Mouse (Mus musculus) CH12.LX (cell line): ENCODE results near the gene Gm20388. TPM values are rescaled to one million over a fixed set of nuclear protein-coding genes. Genes with fewer than 3 reads are reported as not detected.

Experiments
- DNase-seq: peaks from one replicate; pipeline ENCODE4 v3.0.0-alpha.2; 2013; ENCODE audit errors: extremely low read depth
- H3K27ac ChIP-seq: 2 replicates; pipeline ENCODE4 v1.5.1; 2012; ENCODE audit warnings: low read depth, mild to moderate bottlenecking, control low read depth, moderate library complexity; ENCODE audit not compliant: insufficient read depth
- H3K27me3 ChIP-seq: replicated peaks from 2 replicates; pipeline ENCODE3; 2012; ENCODE audit warnings: inconsistent platforms
- H3K36me3 ChIP-seq, 2 experiments: replicated peaks in 1 of 2; 2 replicates each; pipeline versions ENCODE3 to v1.6.1; 2012; ENCODE audit warnings: inconsistent platforms in 1 of 2, low read length in 1 of 2, mild to moderate bottlenecking in 1 of 2, mixed read lengths in 1 of 2, moderate library complexity in 1 of 2; ENCODE audit not compliant: control insufficient read depth in 1 of 2, insufficient read depth in 1 of 2
- H3K4me1 ChIP-seq, 2 experiments: 2 replicates each; pipeline ENCODE4 v1.6.1; 2012; ENCODE audit warnings: inconsistent platforms in 1 of 2, moderate library complexity in 1 of 2; ENCODE audit not compliant: insufficient read depth in 2 of 2, control insufficient read depth in 1 of 2
- H3K4me2 ChIP-seq: 2 replicates; pipeline ENCODE4 v1.6.1; 2012; ENCODE audit warnings: low read depth, mild to moderate bottlenecking, control low read depth; ENCODE audit not compliant: poor library complexity, insufficient read depth, severe bottlenecking
- H3K4me3 ChIP-seq, 3 experiments: fragments of 150-350 bp in 1 of 3; sonication (generic) in 1 of 3; replicated peaks in 1 of 3; 2 replicates each; pipeline versions ENCODE3 to v1.5.1; 2011 to 2012; ENCODE audit warnings: low read depth in 2 of 3, low read length in 2 of 3, mild to moderate bottlenecking in 2 of 3, moderate library complexity in 2 of 3, control low read depth in 1 of 3, improper control_type of control experiment in 1 of 3, inconsistent platforms in 1 of 3, mixed read lengths in 1 of 3; ENCODE audit not compliant: poor library complexity in 1 of 3
- H3K79me2 ChIP-seq: replicated peaks from 2 replicates; pipeline ENCODE4 v1.6.1; 2012; ENCODE audit warnings: mild to moderate bottlenecking, moderate library complexity; ENCODE audit not compliant: control insufficient read depth, poor library complexity, insufficient read depth, severe bottlenecking; ENCODE audit errors: extremely low read depth
- H3K9ac ChIP-seq: 2 replicates; pipeline ENCODE4 v1.6.1; 2012; ENCODE audit warnings: low read depth, mild to moderate bottlenecking, control low read depth, moderate library complexity; ENCODE audit not compliant: insufficient read depth
- H3K9me3 ChIP-seq: replicated peaks from 2 replicates; pipeline ENCODE3; 2012; ENCODE audit warnings: low read length, inconsistent platforms, mixed read lengths
- CHD1 ChIP-seq: IDR thresholded peaks from 2 replicates; pipeline ENCODE4 v1.6.1; 2012; ENCODE audit warnings: low read depth, low read length, improper control_type of control experiment, inconsistent platforms
- CHD2 ChIP-seq: IDR thresholded peaks from 2 replicates; pipeline ENCODE4 v1.6.1; 2011; ENCODE audit warnings: low read length, improper control_type of control experiment
- CTCF ChIP-seq, 2 experiments: IDR thresholded peaks in 1 of 2; conservative IDR thresholded peaks in 1 of 2; 2 replicates each; pipeline ENCODE4 v1.5.1; 2011 to 2012; ENCODE audit warnings: low read depth in 2 of 2, low read length in 2 of 2, improper control_type of control experiment in 1 of 2, inconsistent platforms in 1 of 2, mild to moderate bottlenecking in 1 of 2, moderate library complexity in 1 of 2
- E2F4 ChIP-seq: IDR thresholded peaks from 2 replicates; pipeline ENCODE4 v1.6.1; 2011; ENCODE audit warnings: low read depth, low read length, improper control_type of control experiment; ENCODE audit not compliant: insufficient replicate concordance
- EP300 ChIP-seq: IDR thresholded peaks from 2 replicates; pipeline ENCODE4 v1.6.1; 2011; ENCODE audit warnings: low read length, improper control_type of control experiment
- ETS1 ChIP-seq: conservative IDR thresholded peaks from 2 replicates; pipeline ENCODE4 v1.6.1; 2012; ENCODE audit warnings: low read depth, mild to moderate bottlenecking, inconsistent platforms, low read length, improper control_type of control experiment, moderate library complexity
- HCFC1 ChIP-seq: IDR thresholded peaks from 2 replicates; pipeline ENCODE4 v1.6.1; 2012; ENCODE audit warnings: low read depth, mild to moderate bottlenecking, inconsistent platforms, low read length, improper control_type of control experiment
- IRF4 ChIP-seq: IDR thresholded peaks from 2 replicates; pipeline ENCODE4 v1.6.1; 2014; ENCODE audit warnings: low read depth, mild to moderate bottlenecking, inconsistent platforms, low read length, improper control_type of control experiment
- JUND ChIP-seq: conservative IDR thresholded peaks from 2 replicates; pipeline ENCODE4 v1.6.1; 2011; ENCODE audit warnings: low read depth, low read length, improper control_type of control experiment
- KAT2A ChIP-seq: IDR thresholded peaks from 2 replicates; pipeline ENCODE4 v1.6.1; 2012; ENCODE audit warnings: low read length, improper control_type of control experiment, inconsistent platforms; ENCODE audit not compliant: insufficient replicate concordance
- MAFK ChIP-seq: IDR thresholded peaks from 2 replicates; pipeline ENCODE4 v1.6.1; 2011; ENCODE audit warnings: low read length, improper control_type of control experiment; ENCODE audit not compliant: insufficient replicate concordance
- MAX ChIP-seq: IDR thresholded peaks from 2 replicates; pipeline ENCODE4 v1.6.1; 2011; ENCODE audit warnings: low read length, improper control_type of control experiment
- MEF2A ChIP-seq: IDR thresholded peaks from 2 replicates; pipeline ENCODE4 v1.6.1; 2014; ENCODE audit warnings: low read depth, mild to moderate bottlenecking, inconsistent platforms, low read length, improper control_type of control experiment, borderline replicate concordance
- NRF1 ChIP-seq: IDR thresholded peaks from 2 replicates; pipeline ENCODE4 v1.6.1; 2014; ENCODE audit warnings: low read depth, mild to moderate bottlenecking, inconsistent platforms, low read length, improper control_type of control experiment, moderate library complexity
- PAX5 ChIP-seq: IDR thresholded peaks from 2 replicates; pipeline ENCODE4 v1.6.1; 2012; ENCODE audit warnings: low read length, inconsistent platforms, mixed read lengths
- POLR2A ChIP-seq: IDR thresholded peaks from 2 replicates; pipeline ENCODE4 v1.6.1; 2011; ENCODE audit warnings: low read depth, mild to moderate bottlenecking, improper control_type of control experiment, low read length
- SIN3A ChIP-seq: IDR thresholded peaks from 2 replicates; pipeline ENCODE4 v1.6.1; 2012; ENCODE audit warnings: low read length, improper control_type of control experiment, inconsistent platforms
- TBP ChIP-seq: conservative IDR thresholded peaks from 2 replicates; pipeline ENCODE4 v1.6.1; 2011; ENCODE audit warnings: low read depth, low read length, improper control_type of control experiment
- TCF12 ChIP-seq: IDR thresholded peaks from 2 replicates; pipeline ENCODE4 v1.6.1; 2014; ENCODE audit warnings: low read depth, mild to moderate bottlenecking, inconsistent platforms, low read length, improper control_type of control experiment
- USF1 ChIP-seq: IDR thresholded peaks from 2 replicates; pipeline ENCODE4 v1.6.1; 2014; ENCODE audit warnings: low read depth, mild to moderate bottlenecking, inconsistent platforms, low read length, improper control_type of control experiment
- ZMIZ1 ChIP-seq: IDR thresholded peaks from 2 replicates; pipeline ENCODE4 v1.6.1; 2012; ENCODE audit warnings: low read depth, mild to moderate bottlenecking, inconsistent platforms, low read length, improper control_type of control experiment
- ZNF384 ChIP-seq: IDR thresholded peaks from 2 replicates; pipeline ENCODE4 v1.6.1; 2012; ENCODE audit warnings: low read depth, low read length, improper control_type of control experiment, inconsistent platforms
- dilution Hi-C: fragments of 300-500 bp; cut with MboI; formaldehyde crosslinking; loops from 2 replicates; pipeline ENCODE4 v1.14.3; 2020; ENCODE audit warnings: low sequenced_read_pairs; ENCODE audit not compliant: extremely low pct_unique_long_range_greater_than_20kb, extremely low pct_ligation_motif_present
- in situ Hi-C: fragments of 300-500 bp; cut with MboI; formaldehyde crosslinking; loops from 3 replicates; pipeline ENCODE4 v1.14.3; 2019; ENCODE audit warnings: low sequenced_read_pairs, low pct_ligation_motif_present, low pct_unique_long_range_greater_than_20kb, mixed read lengths
- polyA plus RNA-seq: library from polyadenylated mRNA; unstranded; fragments of >175 nt; gene quantifications from 2 replicates; pipeline ENCODE4 v1.2.1, GENCODE M21; 2012; ENCODE audit warnings: low read depth; ENCODE audit not compliant: insufficient read length
- total RNA-seq, 2 experiments: library from RNA; depleted of rRNA; stranded (reverse); fragments of 300-350 nt in 1 of 2; fragments of >200 nt in 1 of 2; gene quantifications; 2 replicates each; pipeline ENCODE4 v1.2.3; 2012 to 2014

Gm20388 gene
- total and polyA plus RNA-seq, 3 experiments = 14.8 to 26.3 (median 22.2) TPM

DNA sequence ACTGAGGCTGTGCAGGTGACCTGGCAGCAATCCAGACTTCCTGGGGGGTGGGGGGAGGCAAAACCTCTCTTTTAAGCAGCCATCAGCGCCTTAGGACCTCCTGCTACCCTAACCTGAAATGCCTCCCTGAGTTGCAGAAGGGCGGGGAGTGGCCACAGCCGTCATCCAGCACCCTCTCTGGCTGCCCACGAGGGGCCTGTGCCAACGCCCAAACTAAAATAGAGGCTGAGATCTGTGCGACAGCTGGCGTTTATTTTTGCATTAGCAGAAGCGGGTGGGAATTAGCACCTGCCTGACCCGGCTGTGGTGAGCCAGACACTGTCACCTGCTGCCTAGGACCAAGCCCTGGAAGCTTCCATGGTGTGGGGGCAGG lies 2726.1 kb downstream of the Gm20388 start:
- peaks cover 86 to 98% of the 10 kb centered on the region in 2 experiments for H3K36me3 ChIP-seq
- no peak overlapping the region for H3K27ac ChIP-seq
- H3K4me1 ChIP-seq = peaks cover 0 to 5% of the 10 kb centered on the region in 2 experiments; a peak in 1 of 4 replicates
- in situ Hi-C loops = no loop called here
- no peaks in the 10 kb centered on the region for H3K79me2 ChIP-seq
- H3K4me3 ChIP-seq = no peak overlapping the region
- H3K9me3 ChIP-seq = no peaks in the 10 kb centered on the region
- H3K4me2 ChIP-seq = no peak overlapping the region
- TF ChIP-seq MEF2A = no peak
- TF ChIP-seq HCFC1 = no peak
- TF ChIP-seq ZNF384 = no peak
- TF ChIP-seq POLR2A = no peak
- TF ChIP-seq CHD1 = no peak
- TF ChIP-seq CHD2 = no peak
- TF ChIP-seq JUND = no peak
- no peak for TF ChIP-seq MAFK
- no peak for TF ChIP-seq SIN3A
- TF ChIP-seq NRF1 = no peak
- no peak for TF ChIP-seq E2F4
- no peak for TF ChIP-seq ZMIZ1
- no peak for TF ChIP-seq USF1
- TF ChIP-seq KAT2A = no peak
- no peak for TF ChIP-seq PAX5
- no peak for TF ChIP-seq IRF4
- no peak for TF ChIP-seq ETS1
- no peak for TF ChIP-seq TBP
- no peak for TF ChIP-seq TCF12
- TF ChIP-seq EP300 = no peak
- no peak overlapping the region for H3K9ac ChIP-seq
- DNase-seq = no peak
- no peaks in the 10 kb centered on the region for H3K27me3 ChIP-seq
- dilution Hi-C loops = no loop called here

DNA sequence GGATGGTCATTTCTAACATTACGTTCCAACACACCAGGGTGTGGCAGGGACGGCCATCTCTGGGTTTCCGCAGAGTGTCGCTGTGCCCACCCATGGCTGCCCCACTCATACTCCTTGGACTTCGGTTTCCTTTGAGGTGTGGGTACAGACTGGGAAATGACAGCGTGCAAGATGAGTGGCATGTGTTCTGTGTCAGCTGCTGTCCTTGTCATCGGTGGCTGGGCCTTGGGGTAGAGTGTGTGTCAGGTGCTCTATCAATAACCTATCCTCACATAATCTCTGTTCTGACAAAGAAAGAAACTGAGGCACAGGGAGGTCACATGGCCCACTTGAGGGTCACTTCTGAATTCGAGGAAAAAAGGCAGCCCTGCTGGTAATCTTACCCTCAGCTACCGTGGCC lies 2726.6 kb downstream of the Gm20388 start:
- no peaks in the 10 kb centered on the region for H3K27me3 ChIP-seq
- dilution Hi-C loops = no loop called here
- peaks cover 89 to 99% of the 10 kb centered on the region in 2 experiments for H3K36me3 ChIP-seq
- no peak for DNase-seq
- TF ChIP-seq JUND (no peak), SIN3A (no peak), CTCF (conservative IDR thresholded peaks at IDR 0.05 in 1 of 2, IDR thresholded peaks at IDR 0.05 in 1 of 2; ENCODE audit: low read depth in 2 of 2, low read length in 2 of 2) (no peak), IRF4 (no peak), MAX (no peak), MAFK (no peak)
- H3K9me3 ChIP-seq = no peaks in the 10 kb centered on the region
- no peak overlapping the region for H3K4me3 ChIP-seq
- in situ Hi-C loops = no loop called here
- H3K27ac ChIP-seq = no peak overlapping the region
- no peak overlapping the region for H3K9ac ChIP-seq
- H3K4me2 ChIP-seq = no peak overlapping the region
- peaks cover 0 to 5% of the 10 kb centered on the region in 2 experiments; a peak in 1 of 4 replicates for H3K4me1 ChIP-seq
- no peaks in the 10 kb centered on the region for H3K79me2 ChIP-seq
